Mouse (Mus musculus) gastrocnemius, postnatal 14 days (tissue): ENCODE measurements around the gene Cd40lg. TPM values are rescaled to one million over a fixed set of nuclear protein-coding genes. Genes with fewer than 3 reads are reported as not detected.

Experiments used
- DNase-seq: peaks from one replicate; pipeline ENCODE4 v3.0.0; 2021; ENCODE audit warnings: mixed read lengths
- intact Hi-C: fragments of 180-260 bp; cut with DNase I; formaldehyde crosslinking; loops from one replicate; pipeline ENCODE4 v1.15.1; 2025; ENCODE audit warnings: low total_unique reads
- long read RNA-seq, 2 experiments: library from polyadenylated mRNA; stranded (forward); transcript quantifications; one replicate each; pipeline ENCODE4 v2.0.0; 2021
- total RNA-seq, 2 experiments: library from RNA; stranded (reverse); gene quantifications; 2 replicates each; pipeline ENCODE4 v1.2.3; 2021

Gene Cd40lg
- not detected for total RNA-seq
- long read RNA-seq, experiment 1 = 0 reads
- long read RNA-seq, experiment 2 = 0 reads

- DNase-seq = no peak
Observed at GRCm38 (mm10) chrX:57211876-57212275, at the start of gene Cd40lg. Cd40lg (plus strand) TSS chrX:57212143.

GRCm38 (mm10) chrX:57166549-57166948, 45.4 kb upstream of the Cd40lg start:
- intact Hi-C loops = no loop called here

More at GRCm38 (mm10) chrX:57211876-57212275, at the start of gene Cd40lg:
- intact Hi-C loops = no loop called here

GRCm38 (mm10) chrX:57171269-57171668, 40.7 kb upstream of the Cd40lg start:
- no peak for DNase-seq
- intact Hi-C loops = no loop called here

More at GRCm38 (mm10) chrX:57166549-57166948, 45.4 kb upstream of the Cd40lg start:
- DNase-seq = no peak

GRCm38 (mm10) chrX:57177225-57177779, 34.6 kb upstream of the Cd40lg start:
- no peak for DNase-seq
- intact Hi-C loops = no loop called here

GRCm38 (mm10) chrX:57182470-57182869, 29.5 kb upstream of the Cd40lg start:
- intact Hi-C loops = no loop called here

GRCm38 (mm10) chrX:57183359-57183758, 28.6 kb upstream of the Cd40lg start:
- DNase-seq = no peak
- intact Hi-C loops = no loop called here

More at GRCm38 (mm10) chrX:57182470-57182869, 29.5 kb upstream of the Cd40lg start:
- DNase-seq = no peak

- no peak for DNase-seq
- intact Hi-C loops = no loop called here
Observed at GRCm38 (mm10) chrX:57187301-57187700, 24.6 kb upstream of the Cd40lg start.

- no peak for DNase-seq
- intact Hi-C loops = no loop called here
Observed at GRCm38 (mm10) chrX:57189335-57189734, 22.6 kb upstream of the Cd40lg start.

- no peak for DNase-seq
- intact Hi-C loops = no loop called here
Observed at GRCm38 (mm10) chrX:57196319-57196718, 15.6 kb upstream of the Cd40lg start.

- intact Hi-C loops = no loop called here
- DNase-seq = no peak
Observed at GRCm38 (mm10) chrX:57198036-57198435, 13.9 kb upstream of the Cd40lg start.

- intact Hi-C loops = no loop called here
- no peak for DNase-seq
Observed at GRCm38 (mm10) chrX:57200397-57200796, 11.5 kb upstream of the Cd40lg start.

- intact Hi-C loops = no loop called here
- DNase-seq = no peak
Observed at GRCm38 (mm10) chrX:57210591-57210990, 1.4 kb upstream of the Cd40lg start.

- intact Hi-C loops = no loop called here
- DNase-seq = no peak
Observed at GRCm38 (mm10) chrX:57212862-57213261, 919 bp downstream of the Cd40lg start.

GRCm38 (mm10) chrX:57215495-57215894, 3.6 kb downstream of the Cd40lg start:
- no peak for DNase-seq
- intact Hi-C loops = no loop called here

GRCm38 (mm10) chrX:57216271-57216670, 4.3 kb downstream of the Cd40lg start:
- no peak for DNase-seq
- intact Hi-C loops = no loop called here

GRCm38 (mm10) chrX:57219563-57219962, 7.6 kb downstream of the Cd40lg start:
- DNase-seq = no peak
- intact Hi-C loops = no loop called here

- DNase-seq = no peak
- intact Hi-C loops = no loop called here
Observed at GRCm38 (mm10) chrX:57221881-57222280, 9.9 kb downstream of the Cd40lg start.

- intact Hi-C loops = no loop called here
- no peak for DNase-seq
Observed at GRCm38 (mm10) chrX:57223301-57223700, 11.4 kb downstream of the Cd40lg start.

GRCm38 (mm10) chrX:57228178-57228577, 16.2 kb downstream of the Cd40lg start:
- intact Hi-C loops = no loop called here
- no peak for DNase-seq

- DNase-seq = no peak
- intact Hi-C loops = no loop called here
Observed at GRCm38 (mm10) chrX:57233596-57233995, 21.7 kb downstream of the Cd40lg start.

GRCm38 (mm10) chrX:57235982-57236381, 24.0 kb downstream of the Cd40lg start:
- DNase-seq = no peak
- intact Hi-C loops = no loop called here

GRCm38 (mm10) chrX:57238572-57238971, 26.6 kb downstream of the Cd40lg start:
- DNase-seq = no peak
- intact Hi-C loops = no loop called here
